Mouse (Mus musculus): ENCODE results near the gene Toe1.

DNA sequence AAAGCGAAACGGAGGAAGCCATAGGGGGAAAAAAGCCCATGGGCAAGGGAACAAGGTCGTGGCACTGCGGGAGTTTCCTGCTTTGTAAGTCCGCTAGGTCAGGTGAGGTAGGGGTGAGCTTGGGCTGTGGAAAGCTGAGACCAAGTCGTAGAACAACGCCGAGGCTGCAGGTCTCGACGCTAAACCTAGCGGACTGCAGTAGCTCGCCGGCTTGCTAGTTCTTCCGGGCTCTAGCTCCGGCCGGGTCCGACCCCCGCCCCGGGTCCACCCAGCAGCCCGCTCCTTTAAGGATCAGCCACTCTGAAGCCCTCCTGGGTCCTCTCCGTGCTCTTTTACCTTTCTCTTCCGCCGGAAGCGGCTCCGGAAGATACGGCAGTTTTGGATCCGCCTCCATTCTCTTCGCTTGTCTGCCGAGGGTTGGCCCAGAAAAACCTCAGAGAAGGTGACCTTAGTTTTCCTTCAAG, 17.1 kb upstream of the Toe1 start:
- TF ChIP-seq CTCF (IDR thresholded peaks at IDR 0.05; ENCODE audit: control insufficient read depth, insufficient read depth, insufficient replicate concordance, low read depth, low read length) (no peak), POLR2A (IDR thresholded peaks at IDR 0.05; ENCODE audit: control insufficient read depth, low read depth, low read length) (peak; percentile 65)

All from testis, adult 2 months (tissue).